Mouse (Mus musculus): ENCODE results near the gene Sirpb1b. TPM values are rescaled to one million over a fixed set of nuclear protein-coding genes. Genes with fewer than 3 reads are reported as not detected.

Sirpb1b gene
- total RNA-seq (2023): 10 to 100 TPM; 52.9 to 69.8 TPM

GRCm38 (mm10) chr3:15574887-15575286, at the start of gene Sirpb1b:
Gene Sirpb1b, minus strand, starts transcription at chr3:15575065.

Other genes with a start within 250 kb of the Sirpb1b start
- gene Gm9733, start 242.8 kb downstream of the Sirpb1b start, total RNA-seq (2023): 10 to 100 TPM; 50.0 to 72.0 TPM
- gene Sirpb1a, start 148.5 kb downstream of the Sirpb1b start, total RNA-seq (2023): 10 to 100 TPM; 25.3 to 31.9 TPM

All from neutrophil, adult 59 days (primary cell).